Mouse (Mus musculus): ENCODE data around the gene Pdia6. TPM values are rescaled to one million over a fixed set of nuclear protein-coding genes. Genes with fewer than 3 reads are reported as not detected.

Pdia6 gene
- polyA plus RNA-seq (2012; ENCODE audit: insufficient read depth, insufficient read length, missing spikeins), result 81.4 and 93.3 TPM in 2 replicates

DNA sequence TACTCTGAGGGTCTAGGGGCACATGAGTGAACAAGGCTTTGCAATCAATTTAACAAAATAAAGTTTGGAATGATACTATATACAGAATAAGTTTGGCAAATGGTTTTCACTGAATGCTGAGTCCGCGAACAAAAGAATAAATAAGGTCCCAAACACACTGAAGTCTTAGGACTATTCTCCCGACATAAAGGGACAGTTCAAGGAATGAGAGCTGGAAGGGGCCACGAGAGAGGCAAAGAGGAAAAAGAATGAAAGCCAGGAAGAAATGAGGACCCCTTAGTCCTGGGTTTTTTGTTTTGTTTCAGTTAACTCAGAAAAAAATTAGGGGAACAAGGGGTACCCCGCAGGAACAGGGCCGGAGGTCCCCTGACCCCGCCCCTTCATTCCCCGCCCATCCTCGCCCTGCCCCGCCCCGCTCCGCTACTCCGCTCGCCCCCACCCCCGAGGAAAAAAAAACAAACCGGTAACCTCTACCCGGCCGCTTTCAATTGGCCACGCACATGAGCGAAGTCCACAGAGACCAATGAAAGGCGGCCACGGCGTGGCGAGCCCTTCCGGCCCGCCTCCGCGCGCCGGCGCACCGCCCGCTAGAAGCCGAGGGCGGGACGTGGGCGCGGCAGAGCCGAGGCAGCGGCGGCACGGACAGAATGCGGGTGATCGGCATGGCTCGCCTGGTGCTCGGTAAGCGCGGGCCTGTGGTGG is at the start of gene Pdia6:
Gene Pdia6 (plus strand): TSS at position 575 of the 702 bp plus-strand sequence.
- H3K4me3 ChIP-seq (ENCODE audit: insufficient read depth, low read length), result peak within 1 kb of the TSS; percentile 98
- H3K4me1 ChIP-seq (ENCODE audit: control insufficient read depth, insufficient read depth, low read length), result peaks cover 26% of the 10 kb centered on the region
- TF ChIP-seq POLR2A (IDR thresholded peaks at IDR 0.05; ENCODE audit: borderline replicate concordance, low read depth, low read length) (no peak), CTCF (IDR thresholded peaks at IDR 0.05; ENCODE audit: low read depth, low read length) (no peak)
- peak within 1 kb of the TSS; percentile 19 for H3K27ac ChIP-seq (ENCODE audit: insufficient read depth, low read depth, low read length)

DNA sequence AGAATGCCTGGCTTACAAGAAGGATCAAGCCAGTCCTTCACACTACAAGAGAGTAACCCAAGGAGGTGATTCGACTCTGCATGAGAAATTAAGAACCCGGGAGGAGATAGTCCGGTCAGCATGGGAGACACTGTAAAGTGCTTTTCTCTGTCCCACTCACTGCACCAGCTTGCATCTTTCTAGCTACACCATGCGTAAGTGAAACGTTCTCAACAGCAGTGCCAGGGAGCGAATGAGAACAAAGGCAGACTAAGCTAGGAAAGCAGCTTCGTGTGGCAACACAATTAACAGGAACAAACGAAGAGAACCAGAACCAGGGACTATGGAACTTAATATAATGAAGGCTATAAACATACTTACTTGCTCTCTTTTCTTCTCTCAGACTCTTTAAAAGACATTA is 48.0 kb upstream of the Pdia6 start:
- H3K4me1 ChIP-seq (ENCODE audit: control insufficient read depth, insufficient read depth, low read length), result no peaks in the 10 kb centered on the region
- no peak overlapping the region for H3K27ac ChIP-seq (ENCODE audit: insufficient read depth, low read depth, low read length)
- TF ChIP-seq POLR2A (IDR thresholded peaks at IDR 0.05; ENCODE audit: borderline replicate concordance, low read depth, low read length), result no peak
- no peak for TF ChIP-seq CTCF (IDR thresholded peaks at IDR 0.05; ENCODE audit: low read depth, low read length)
- no peak overlapping the region for H3K4me3 ChIP-seq (ENCODE audit: insufficient read depth, low read length)

DNA sequence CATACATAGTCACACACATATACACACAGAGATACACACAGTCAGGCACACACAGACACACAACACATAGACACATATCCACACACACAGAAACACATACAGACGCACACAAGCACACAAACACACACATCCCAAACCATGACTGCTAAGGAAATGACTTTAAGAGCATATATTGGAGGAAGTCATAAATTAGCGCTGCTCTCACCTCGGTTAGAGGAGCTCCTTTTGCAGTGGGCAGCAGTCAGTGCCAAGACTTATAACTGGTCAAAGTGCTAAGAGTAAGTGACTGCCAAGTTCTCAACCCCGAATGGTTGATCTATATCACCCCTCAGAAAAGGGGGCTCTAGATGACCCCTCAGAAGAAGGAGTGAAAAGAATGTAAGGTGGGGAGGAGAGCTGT is 47.2 kb upstream of the Pdia6 start:
- H3K4me3 ChIP-seq (ENCODE audit: insufficient read depth, low read length), result no peak overlapping the region
- H3K4me1 ChIP-seq (ENCODE audit: control insufficient read depth, insufficient read depth, low read length), result no peaks in the 10 kb centered on the region
- H3K27ac ChIP-seq (ENCODE audit: insufficient read depth, low read depth, low read length), result no peak overlapping the region
- no peak for TF ChIP-seq POLR2A (IDR thresholded peaks at IDR 0.05; ENCODE audit: borderline replicate concordance, low read depth, low read length)
- TF ChIP-seq CTCF (IDR thresholded peaks at IDR 0.05; ENCODE audit: low read depth, low read length), result no peak

GRCm38 (mm10) chr12:17220631-17221030 is 45.7 kb upstream of the Pdia6 start:
- no peak for TF ChIP-seq POLR2A (IDR thresholded peaks at IDR 0.05; ENCODE audit: borderline replicate concordance, low read depth, low read length)
- TF ChIP-seq CTCF (IDR thresholded peaks at IDR 0.05; ENCODE audit: low read depth, low read length), result no peak
- Histone ChIP-seq H3K27ac (ENCODE audit: insufficient read depth, low read depth, low read length) (no peak overlapping the region), H3K4me1 (ENCODE audit: control insufficient read depth, insufficient read depth, low read length) (no peaks in the 10 kb centered on the region), H3K4me3 (ENCODE audit: insufficient read depth, low read length) (no peak overlapping the region)

- Histone ChIP-seq H3K27ac (ENCODE audit: insufficient read depth, low read depth, low read length) (no peak overlapping the region), H3K4me1 (ENCODE audit: control insufficient read depth, insufficient read depth, low read length) (no peaks in the 10 kb centered on the region), H3K4me3 (ENCODE audit: insufficient read depth, low read length) (no peak overlapping the region)
- TF ChIP-seq POLR2A (IDR thresholded peaks at IDR 0.05; ENCODE audit: borderline replicate concordance, low read depth, low read length) (no peak), CTCF (IDR thresholded peaks at IDR 0.05; ENCODE audit: low read depth, low read length) (peak; percentile 74)
These were observed 44.4 kb upstream of the Pdia6 start for GRCm38 (mm10) chr12:17221891-17222428.

GRCm38 (mm10) chr12:17223050-17223449 is 43.3 kb upstream of the Pdia6 start:
- Histone ChIP-seq H3K4me1 (ENCODE audit: control insufficient read depth, insufficient read depth, low read length) (no peaks in the 10 kb centered on the region), H3K4me3 (ENCODE audit: insufficient read depth, low read length) (no peak overlapping the region), H3K27ac (ENCODE audit: insufficient read depth, low read depth, low read length) (no peak overlapping the region)
- TF ChIP-seq POLR2A (IDR thresholded peaks at IDR 0.05; ENCODE audit: borderline replicate concordance, low read depth, low read length) (no peak), CTCF (IDR thresholded peaks at IDR 0.05; ENCODE audit: low read depth, low read length) (no peak)

DNA sequence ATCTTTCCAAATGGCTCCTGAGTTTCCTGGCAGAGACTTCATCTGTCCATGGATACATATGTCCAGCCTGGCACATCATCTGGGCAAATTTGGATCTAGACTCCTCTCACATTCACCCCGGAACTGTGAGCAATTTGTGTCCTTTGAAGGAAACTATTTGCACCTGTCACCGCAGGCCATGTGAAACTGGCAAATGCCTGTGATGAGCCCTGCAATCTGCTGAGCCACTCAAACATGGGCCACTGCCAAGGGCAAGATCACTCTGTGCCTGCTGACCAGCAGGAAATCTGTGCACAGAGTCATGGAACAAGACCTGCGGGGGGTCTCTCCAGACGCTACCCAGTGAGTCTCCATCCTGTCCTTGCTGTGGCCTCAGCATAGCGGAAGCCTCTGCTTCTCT is 41.3 kb upstream of the Pdia6 start:
- no peak overlapping the region for H3K27ac ChIP-seq (ENCODE audit: insufficient read depth, low read depth, low read length)
- no peaks in the 10 kb centered on the region for H3K4me1 ChIP-seq (ENCODE audit: control insufficient read depth, insufficient read depth, low read length)
- no peak for TF ChIP-seq POLR2A (IDR thresholded peaks at IDR 0.05; ENCODE audit: borderline replicate concordance, low read depth, low read length)
- no peak for TF ChIP-seq CTCF (IDR thresholded peaks at IDR 0.05; ENCODE audit: low read depth, low read length)
- no peak overlapping the region for H3K4me3 ChIP-seq (ENCODE audit: insufficient read depth, low read length)

DNA sequence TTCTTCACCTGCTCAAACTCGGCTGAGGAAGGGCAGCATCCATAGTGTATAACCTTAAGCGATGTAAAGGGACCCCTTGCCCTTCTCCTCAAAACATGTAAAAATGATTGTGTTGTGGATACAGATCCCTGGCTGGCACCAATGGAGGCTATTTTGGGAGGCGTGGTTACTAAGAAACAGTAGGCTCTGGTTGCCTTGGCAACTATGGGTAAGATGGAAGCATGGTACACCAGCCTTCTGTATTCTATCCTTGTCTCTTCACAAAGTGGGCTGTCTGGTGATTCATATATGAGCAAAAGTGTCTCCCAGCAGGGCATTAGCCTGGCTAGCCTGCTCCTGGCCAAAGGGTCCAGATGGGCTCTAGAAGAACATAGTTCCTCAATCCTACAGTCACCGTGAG is 38.4 kb upstream of the Pdia6 start:
- no peak overlapping the region for H3K4me3 ChIP-seq (ENCODE audit: insufficient read depth, low read length)
- no peaks in the 10 kb centered on the region for H3K4me1 ChIP-seq (ENCODE audit: control insufficient read depth, insufficient read depth, low read length)
- no peak overlapping the region for H3K27ac ChIP-seq (ENCODE audit: insufficient read depth, low read depth, low read length)
- no peak for TF ChIP-seq CTCF (IDR thresholded peaks at IDR 0.05; ENCODE audit: low read depth, low read length)
- no peak for TF ChIP-seq POLR2A (IDR thresholded peaks at IDR 0.05; ENCODE audit: borderline replicate concordance, low read depth, low read length)

DNA sequence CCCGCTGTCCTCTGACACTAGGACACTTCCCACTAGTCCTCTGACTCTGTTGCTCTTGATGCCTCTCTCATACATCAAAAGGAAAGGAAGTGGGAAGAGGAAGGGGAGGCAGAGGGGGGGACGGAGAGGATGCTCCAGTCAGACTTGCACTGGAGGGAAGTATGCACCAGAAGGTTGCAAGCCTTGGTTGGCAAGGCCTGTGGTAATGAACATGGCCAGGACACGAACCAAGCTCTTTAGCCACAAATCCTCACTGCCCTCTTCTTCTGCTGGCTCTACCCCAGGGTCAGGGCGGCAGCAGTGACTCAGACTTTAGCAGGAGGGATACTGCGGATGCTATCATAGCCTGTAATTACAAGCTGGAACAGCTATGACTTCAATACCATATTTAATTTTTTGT is 35.8 kb upstream of the Pdia6 start:
- Histone ChIP-seq H3K4me1 (ENCODE audit: control insufficient read depth, insufficient read depth, low read length) (no peaks in the 10 kb centered on the region), H3K4me3 (ENCODE audit: insufficient read depth, low read length) (no peak overlapping the region), H3K27ac (ENCODE audit: insufficient read depth, low read depth, low read length) (no peak overlapping the region)
- TF ChIP-seq POLR2A (IDR thresholded peaks at IDR 0.05; ENCODE audit: borderline replicate concordance, low read depth, low read length), result no peak
- TF ChIP-seq CTCF (IDR thresholded peaks at IDR 0.05; ENCODE audit: low read depth, low read length), result no peak

- no peaks in the 10 kb centered on the region for H3K4me1 ChIP-seq (ENCODE audit: control insufficient read depth, insufficient read depth, low read length)
- H3K4me3 ChIP-seq (ENCODE audit: insufficient read depth, low read length), result no peak overlapping the region
- TF ChIP-seq POLR2A (IDR thresholded peaks at IDR 0.05; ENCODE audit: borderline replicate concordance, low read depth, low read length) (no peak), CTCF (IDR thresholded peaks at IDR 0.05; ENCODE audit: low read depth, low read length) (no peak)
- H3K27ac ChIP-seq (ENCODE audit: insufficient read depth, low read depth, low read length), result no peak overlapping the region
These were observed 34.8 kb upstream of the Pdia6 start for GRCm38 (mm10) chr12:17231513-17231912.

Data from bone marrow macrophage, adult 2 months (primary cell).